Mouse (Mus musculus): ENCODE results near the gene Slc38a9. TPM values are rescaled to one million over a fixed set of nuclear protein-coding genes. Genes with fewer than 3 reads are reported as not detected.

Slc38a9 gene
- polyA plus RNA-seq, 1 experiment from 2014 or later, result 31.6 TPM

- Histone ChIP-seq H3K4me1 (replicated peaks) (no peaks in the 10 kb centered on the region), H3K27me3 (no peaks in the 10 kb centered on the region), H3K9me3 (no peaks in the 10 kb centered on the region), H3K4me2 (replicated peaks) (no peak overlapping the region), H3K4me3 (replicated peaks) (no peak overlapping the region), H3K27ac (no peak overlapping the region), H3K36me3 (no peaks in the 10 kb centered on the region), H3K9ac (replicated peaks) (no peak overlapping the region)
- 57% methylated on average over 3 of the region's 3 CpGs for WGBS
- ATAC-seq, result no peak
These were observed 125.6 kb downstream of the Slc38a9 start for GRCm38 (mm10) chr13:112786142-112786541.

DNA sequence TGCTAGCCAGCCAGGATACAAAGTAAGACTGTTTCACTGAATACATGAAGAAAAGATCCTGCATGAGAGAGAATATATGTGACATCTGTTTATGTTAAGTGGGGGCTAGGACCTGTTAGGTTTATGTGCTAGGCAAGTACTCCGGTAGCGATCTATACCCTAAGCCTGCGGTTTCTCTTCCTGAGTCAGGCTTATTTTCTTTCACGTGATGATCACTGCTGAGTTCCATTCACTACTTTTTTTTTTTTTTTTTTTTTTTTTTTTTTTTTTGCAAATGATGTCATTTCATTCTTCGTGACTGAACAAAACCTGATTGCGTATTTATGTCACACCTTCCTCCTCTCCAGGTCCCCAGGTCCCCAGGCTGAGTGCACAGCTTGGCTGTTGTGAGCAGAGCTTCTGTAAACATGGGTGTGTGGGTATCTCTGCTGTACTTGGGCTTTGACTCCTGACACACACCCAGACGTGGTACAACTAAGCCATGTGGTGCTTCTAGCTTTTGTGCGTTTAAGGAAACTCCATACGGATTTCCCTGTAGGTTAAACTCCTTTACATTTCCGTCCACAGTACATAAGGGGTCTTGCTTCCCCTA, 126.5 kb downstream of the Slc38a9 start:
- ATAC-seq, result no peak
- WGBS, result 85% methylated on average over 10 of the region's 10 CpGs

More for the DNA sequence above, 126.5 kb downstream of the Slc38a9 start:
- H3K9ac ChIP-seq (replicated peaks), result no peak overlapping the region
- no peak overlapping the region for H3K27ac ChIP-seq
- H3K36me3 ChIP-seq, result no peaks in the 10 kb centered on the region
- no peak overlapping the region for H3K4me2 ChIP-seq (replicated peaks)
- no peaks in the 10 kb centered on the region for H3K4me1 ChIP-seq (replicated peaks)
- H3K27me3 ChIP-seq, result no peaks in the 10 kb centered on the region
- H3K9me3 ChIP-seq, result no peaks in the 10 kb centered on the region
- H3K4me3 ChIP-seq (replicated peaks), result no peak overlapping the region

Other genes starting within 250 kb of the Slc38a9 start
- 19.4 and 20.8 TPM in 2 replicates for gene Il6st, start 196.7 kb upstream of the Slc38a9 start, polyA plus RNA-seq (2015; fragmentation: Nextera tagmentation; extraction: Ambion mirVana)
- not detected in 2 replicates for gene Il31ra, start 66.4 kb upstream of the Slc38a9 start, polyA plus RNA-seq (2015; fragmentation: Nextera tagmentation; extraction: Ambion mirVana)
- gene Ddx4, start 8.3 kb upstream of the Slc38a9 start, polyA plus RNA-seq (2015; fragmentation: Nextera tagmentation; extraction: Ambion mirVana), result 0.87 and 0.94 TPM in 2 replicates
- 35.3 and 39.6 TPM in 2 replicates for gene Plpp1, start 140.0 kb downstream of the Slc38a9 start, polyA plus RNA-seq (2015; fragmentation: Nextera tagmentation; extraction: Ambion mirVana)